Mouse (Mus musculus): Measurements from ENCODE around the gene Pdzd8.

The Pdzd8 gene

GRCm38 (mm10) chr19:59276354-59276753 is 69.2 kb downstream of the Pdzd8 start:
- no peak for DNase-seq (ENCODE audit: low read depth, low spot score)

- DNase-seq (ENCODE audit: low read depth, low spot score): no peak
Observed at GRCm38 (mm10) chr19:59273190-59273589, 72.4 kb downstream of the Pdzd8 start.

- DNase-seq (ENCODE audit: low read depth, low spot score): no peak
Observed at GRCm38 (mm10) chr19:59267417-59267963, 78.1 kb downstream of the Pdzd8 start.

- DNase-seq (ENCODE audit: low read depth, low spot score): no peak
Observed at GRCm38 (mm10) chr19:59265907-59266306, 79.7 kb downstream of the Pdzd8 start.

- DNase-seq (ENCODE audit: low read depth, low spot score): no peak
Observed at GRCm38 (mm10) chr19:59264838-59265532, 80.6 kb downstream of the Pdzd8 start.

GRCm38 (mm10) chr19:59263171-59263570 is 82.4 kb downstream of the Pdzd8 start:
- no peak for DNase-seq (ENCODE audit: low read depth, low spot score)

- no peak for DNase-seq (ENCODE audit: low read depth, low spot score)
Observed at GRCm38 (mm10) chr19:59261604-59262003, 84.0 kb downstream of the Pdzd8 start.

GRCm38 (mm10) chr19:59260718-59261442 is 84.7 kb downstream of the Pdzd8 start, which contains the start of gene Slc18a2:
Slc18a2 (plus strand) TSS chr19:59260896.
- no peak for DNase-seq (ENCODE audit: low read depth, low spot score)

- no peak for DNase-seq (ENCODE audit: low read depth, low spot score)
Observed at GRCm38 (mm10) chr19:59259633-59260032, 85.9 kb downstream of the Pdzd8 start.

GRCm38 (mm10) chr19:59252651-59253050 is 92.9 kb downstream of the Pdzd8 start:
- DNase-seq (ENCODE audit: low read depth, low spot score): no peak

- no peak for DNase-seq (ENCODE audit: low read depth, low spot score)
Observed at GRCm38 (mm10) chr19:59248553-59249286, 96.9 kb downstream of the Pdzd8 start.

GRCm38 (mm10) chr19:59248144-59248543 is 97.4 kb downstream of the Pdzd8 start:
- peak; percentile 56 for DNase-seq (ENCODE audit: low read depth, low spot score)

Data from 3T3-L1 (cell line).